Mouse (Mus musculus): ENCODE data around the gene Sgsm2. TPM values are rescaled to one million over a fixed set of nuclear protein-coding genes. Genes with fewer than 3 reads are reported as not detected.
"Not testable (repeated sequence)": the region's sequence is repeated elsewhere in the genome, so short reads cannot be mapped to it uniquely, and the experiment has no call there.

The Sgsm2 gene
- polyA plus RNA-seq, 1 experiment from 2014 or later, result 8.6 TPM

DNA sequence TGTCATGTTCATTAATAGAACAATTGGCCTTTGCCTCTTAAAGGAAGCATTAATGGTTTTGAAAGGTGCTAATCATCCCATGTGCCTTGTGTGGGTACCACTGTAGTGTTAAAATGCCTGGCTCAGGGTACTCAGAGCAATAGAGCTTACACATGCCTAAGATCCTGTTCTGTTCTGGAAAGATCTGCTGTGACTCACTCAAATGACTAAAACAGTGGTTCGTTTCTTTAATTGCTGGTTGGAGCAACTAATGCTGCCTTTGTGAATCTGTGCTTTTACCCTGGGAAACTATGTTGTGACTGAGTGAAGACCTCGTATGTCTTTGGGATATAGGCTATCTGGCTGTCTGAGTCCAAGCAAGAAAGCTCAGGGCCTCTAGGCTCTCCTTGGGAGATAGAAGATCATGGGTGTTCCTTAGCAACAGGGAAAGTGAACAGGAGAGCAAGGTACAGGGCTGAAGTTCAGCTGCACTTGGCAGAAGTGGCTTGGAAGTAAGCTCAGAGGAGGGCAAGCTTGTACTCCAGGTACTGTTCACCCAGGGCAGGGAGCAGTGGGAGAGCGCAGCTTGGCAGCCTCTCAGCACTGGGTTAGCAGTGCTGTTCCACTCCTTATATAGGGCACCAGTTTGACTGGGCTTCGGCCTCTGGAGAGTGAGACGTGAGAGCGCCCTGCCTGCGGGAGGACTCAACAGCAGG is 74.0 kb downstream of the Sgsm2 start:
- H3K4me3 ChIP-seq (ENCODE audit: low read depth, low read length), result no peak overlapping the region
- no peak for DNase-seq (ENCODE audit: low spot score)
- H3K9me3 ChIP-seq (ENCODE audit: control insufficient read depth, low read length), result no peaks in the 10 kb centered on the region
- 78% methylated on average over 7 of the region's 7 CpGs for WGBS
- no peak overlapping the region for H3K9ac ChIP-seq (ENCODE audit: low read length)
- no peaks in the 10 kb centered on the region for H3K4me1 ChIP-seq (replicated peaks; ENCODE audit: control insufficient read depth, insufficient read depth, low read length)
- H3K27me3 ChIP-seq (ENCODE audit: control insufficient read depth, insufficient read depth, low read length), result no peaks in the 10 kb centered on the region
- no peaks in the 10 kb centered on the region for H3K36me3 ChIP-seq (ENCODE audit: control insufficient read depth, insufficient read depth, low read length)
- H3K27ac ChIP-seq (ENCODE audit: low read depth, low read length), result no peak overlapping the region
- no peak overlapping the region for H3K4me2 ChIP-seq (ENCODE audit: low read depth, low read length, severe bottlenecking)
- no peak for ATAC-seq (replicated peaks; ENCODE audit: low FRiP score)

DNA sequence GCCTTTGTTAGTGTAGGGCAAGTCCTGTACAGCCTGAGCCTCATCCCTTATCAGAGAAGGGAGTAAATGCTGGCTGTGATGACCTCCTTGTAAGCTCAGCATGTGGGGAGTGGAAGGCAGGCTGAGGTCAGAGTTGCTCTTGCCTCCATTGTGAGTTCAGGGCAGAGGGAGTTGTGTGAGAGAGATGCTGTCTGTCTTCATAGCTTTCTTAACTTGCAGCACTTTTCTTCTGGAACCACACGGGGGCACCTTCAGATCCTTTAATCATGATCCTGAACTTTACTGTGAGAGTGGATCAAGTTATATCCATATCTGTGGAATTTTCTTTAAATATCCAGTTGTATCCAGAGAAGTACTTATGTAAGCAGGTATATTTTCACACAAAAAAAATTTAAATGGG is 75.4 kb downstream of the Sgsm2 start:
- Histone ChIP-seq H3K9ac (ENCODE audit: low read length) (no peak overlapping the region), H3K27ac (ENCODE audit: low read depth, low read length) (no peak overlapping the region), H3K4me2 (ENCODE audit: low read depth, low read length, severe bottlenecking) (no peak overlapping the region), H3K27me3 (ENCODE audit: control insufficient read depth, insufficient read depth, low read length) (no peaks in the 10 kb centered on the region), H3K9me3 (ENCODE audit: control insufficient read depth, low read length) (no peaks in the 10 kb centered on the region), H3K36me3 (ENCODE audit: control insufficient read depth, insufficient read depth, low read length) (no peaks in the 10 kb centered on the region; the same call in 1 of the 2 replicates), H3K4me1 (replicated peaks; ENCODE audit: control insufficient read depth, insufficient read depth, low read length) (no peaks in the 10 kb centered on the region), H3K4me3 (ENCODE audit: low read depth, low read length) (no peak overlapping the region)
- 30% methylated on average over 1 of the region's 1 CpGs for WGBS
- no peak for ATAC-seq (replicated peaks; ENCODE audit: low FRiP score)
- DNase-seq (ENCODE audit: low spot score), result no peak

DNA sequence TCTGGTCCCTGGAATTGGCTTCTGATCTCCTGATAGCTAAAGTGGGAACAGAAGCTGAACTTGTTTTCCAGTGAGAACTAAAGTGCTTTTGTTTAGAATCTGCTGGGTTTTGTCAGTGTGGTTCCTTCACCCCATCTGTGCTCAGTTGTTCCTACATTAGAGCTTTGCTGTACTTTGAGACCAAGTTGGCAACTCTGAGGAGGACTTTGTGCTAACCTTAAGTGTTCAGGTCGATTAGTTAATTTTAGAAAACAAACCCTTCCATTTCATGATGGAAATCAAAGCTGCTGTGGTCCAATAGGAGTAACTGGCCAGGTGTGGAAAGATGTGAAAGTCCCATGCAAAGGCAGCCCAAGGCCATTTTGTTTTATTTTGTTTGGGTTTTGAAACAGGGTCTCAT is 75.9 kb downstream of the Sgsm2 start:
- Histone ChIP-seq H3K4me1 (replicated peaks; ENCODE audit: control insufficient read depth, insufficient read depth, low read length) (no peaks in the 10 kb centered on the region), H3K36me3 (ENCODE audit: control insufficient read depth, insufficient read depth, low read length) (no peaks in the 10 kb centered on the region; the same call in 1 of the 2 replicates), H3K27me3 (ENCODE audit: control insufficient read depth, insufficient read depth, low read length) (no peaks in the 10 kb centered on the region), H3K9me3 (ENCODE audit: control insufficient read depth, low read length) (no peaks in the 10 kb centered on the region), H3K4me2 (ENCODE audit: low read depth, low read length, severe bottlenecking) (no peak overlapping the region), H3K9ac (ENCODE audit: low read length) (no peak overlapping the region), H3K4me3 (ENCODE audit: low read depth, low read length) (no peak overlapping the region), H3K27ac (ENCODE audit: low read depth, low read length) (no peak overlapping the region)
- DNase-seq (ENCODE audit: low spot score) (no peak), ATAC-seq (replicated peaks; ENCODE audit: low FRiP score) (no peak)
- WGBS, result 65% methylated on average over 1 of the region's 1 CpGs

DNA sequence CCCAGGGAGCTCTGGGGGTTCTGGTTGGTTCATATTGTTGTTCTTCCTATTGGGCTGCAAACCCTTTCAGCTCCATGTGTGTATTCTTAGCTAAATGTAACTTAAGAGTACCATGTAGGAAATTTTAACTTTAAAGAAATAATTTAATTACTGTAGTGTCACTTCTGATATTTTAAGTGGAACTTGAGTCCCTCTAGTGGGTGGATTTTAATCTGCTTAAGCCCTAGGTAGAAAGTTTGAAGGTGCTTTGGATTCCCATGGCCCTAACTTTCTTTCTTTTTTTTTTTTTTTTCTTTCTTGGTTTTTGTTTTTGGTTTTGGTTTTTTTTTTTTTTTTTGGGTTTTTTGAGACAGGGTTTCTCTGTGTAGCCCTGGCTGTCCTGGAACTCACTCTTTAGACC is 81.1 kb downstream of the Sgsm2 start:
- Histone ChIP-seq H3K4me1 (replicated peaks; ENCODE audit: control insufficient read depth, insufficient read depth, low read length) (no peaks in the 10 kb centered on the region), H3K4me2 (ENCODE audit: low read depth, low read length, severe bottlenecking) (no peak overlapping the region), H3K9me3 (ENCODE audit: control insufficient read depth, low read length) (no peaks in the 10 kb centered on the region), H3K27me3 (ENCODE audit: control insufficient read depth, insufficient read depth, low read length) (no peaks in the 10 kb centered on the region), H3K4me3 (ENCODE audit: low read depth, low read length) (no peak overlapping the region), H3K36me3 (ENCODE audit: control insufficient read depth, insufficient read depth, low read length) (no peaks in the 10 kb centered on the region; the same call in 1 of the 2 replicates), H3K9ac (ENCODE audit: low read length) (no peak overlapping the region), H3K27ac (ENCODE audit: low read depth, low read length) (no peak overlapping the region)
- no peak for DNase-seq (ENCODE audit: low spot score)
- no peak for ATAC-seq (replicated peaks; ENCODE audit: low FRiP score)

DNA sequence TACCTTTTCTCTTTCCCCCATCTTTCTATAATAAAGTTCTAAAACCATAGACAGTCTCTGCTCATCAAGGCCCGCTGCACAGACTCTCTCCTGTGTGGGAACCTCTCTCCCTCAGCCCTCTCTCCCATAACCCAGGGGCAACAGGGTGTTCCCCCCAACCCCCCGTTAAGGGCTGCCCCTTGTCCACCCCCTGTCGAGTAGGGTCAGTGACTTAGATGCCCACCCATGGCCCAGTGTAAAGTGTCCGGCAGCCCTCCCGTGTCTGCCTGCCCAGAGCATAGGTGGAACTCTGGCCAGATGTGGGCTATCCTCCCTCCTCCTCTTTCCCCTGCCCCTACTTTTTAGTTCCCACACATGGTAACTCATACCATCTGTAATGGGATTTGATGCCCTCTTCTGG is 85.3 kb downstream of the Sgsm2 start:
- no peaks in the 10 kb centered on the region for H3K27me3 ChIP-seq (ENCODE audit: control insufficient read depth, insufficient read depth, low read length)
- H3K36me3 ChIP-seq (ENCODE audit: control insufficient read depth, insufficient read depth, low read length), result peaks cover 4% of the 10 kb centered on the region; the same call in 1 of the 2 replicates
- DNase-seq (ENCODE audit: low spot score) (no peak), ATAC-seq (replicated peaks; ENCODE audit: low FRiP score) (no peak)
- no peak overlapping the region for H3K9ac ChIP-seq (ENCODE audit: low read length)
- H3K9me3 ChIP-seq (ENCODE audit: control insufficient read depth, low read length), result no peaks in the 10 kb centered on the region
- no peaks in the 10 kb centered on the region for H3K4me1 ChIP-seq (replicated peaks; ENCODE audit: control insufficient read depth, insufficient read depth, low read length)
- no peak overlapping the region for H3K27ac ChIP-seq (ENCODE audit: low read depth, low read length)
- WGBS, result 95% methylated on average over 5 of the region's 5 CpGs
- no peak overlapping the region for H3K4me3 ChIP-seq (ENCODE audit: low read depth, low read length)
- no peak overlapping the region for H3K4me2 ChIP-seq (ENCODE audit: low read depth, low read length, severe bottlenecking)

DNA sequence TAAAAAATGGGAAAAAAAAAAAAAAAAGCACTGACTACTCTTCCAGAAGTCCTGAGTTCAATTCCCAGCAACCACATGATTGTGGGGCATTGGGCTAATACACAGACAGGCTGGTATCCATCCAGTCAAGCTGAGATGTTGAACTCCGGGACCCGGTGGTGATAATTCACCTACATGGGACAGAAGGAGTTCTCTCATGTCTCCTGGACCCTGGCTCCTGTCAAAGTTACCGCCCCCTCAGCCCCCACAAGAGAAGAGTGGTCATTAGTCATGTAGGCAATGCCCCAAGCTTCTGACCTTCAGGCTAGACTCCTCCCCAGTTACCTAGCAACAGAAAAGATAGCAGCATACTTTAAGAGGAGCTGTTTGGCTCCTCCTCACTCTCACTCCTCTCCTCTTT is 85.8 kb downstream of the Sgsm2 start:
- not testable (repeated sequence) for H3K4me3 ChIP-seq (ENCODE audit: low read depth, low read length); H3K36me3 ChIP-seq (ENCODE audit: control insufficient read depth, insufficient read depth, low read length); H3K9me3 ChIP-seq (ENCODE audit: control insufficient read depth, low read length); H3K4me1 ChIP-seq (replicated peaks; ENCODE audit: control insufficient read depth, insufficient read depth, low read length); ATAC-seq (replicated peaks; ENCODE audit: low FRiP score); H3K9ac ChIP-seq (ENCODE audit: low read length); H3K4me2 ChIP-seq (ENCODE audit: low read depth, low read length, severe bottlenecking); H3K27ac ChIP-seq (ENCODE audit: low read depth, low read length); DNase-seq (ENCODE audit: low spot score); H3K27me3 ChIP-seq (ENCODE audit: control insufficient read depth, insufficient read depth, low read length)
- WGBS, result 93% methylated on average over 3 of the region's 3 CpGs

DNA sequence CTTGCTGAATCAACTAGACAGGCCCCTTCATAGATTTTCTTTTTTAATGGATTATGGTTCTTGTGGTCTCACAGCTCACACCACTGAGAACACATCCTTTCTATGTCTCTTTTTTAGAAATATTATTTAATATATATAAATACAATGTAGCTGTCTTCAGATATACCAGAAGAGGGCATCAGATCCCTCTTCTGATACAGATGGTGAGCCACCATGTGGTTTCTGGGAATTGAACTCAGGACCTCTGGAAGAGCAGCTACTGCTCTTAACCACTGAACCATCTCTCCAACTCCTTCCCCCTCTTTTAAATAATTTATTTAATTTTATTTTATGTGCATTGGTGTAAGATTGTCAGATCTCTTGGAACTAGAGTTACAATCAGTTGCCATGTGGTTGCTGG is 86.7 kb downstream of the Sgsm2 start:
- no peaks in the 10 kb centered on the region for H3K27me3 ChIP-seq (ENCODE audit: control insufficient read depth, insufficient read depth, low read length)
- no peak overlapping the region for H3K4me3 ChIP-seq (ENCODE audit: low read depth, low read length)
- H3K4me1 ChIP-seq (replicated peaks; ENCODE audit: control insufficient read depth, insufficient read depth, low read length), result no peaks in the 10 kb centered on the region
- no peaks in the 10 kb centered on the region for H3K9me3 ChIP-seq (ENCODE audit: control insufficient read depth, low read length)
- ATAC-seq (replicated peaks; ENCODE audit: low FRiP score) (no peak), DNase-seq (ENCODE audit: low spot score) (no peak)
- peaks cover 4% of the 10 kb centered on the region; the same call in 1 of the 2 replicates for H3K36me3 ChIP-seq (ENCODE audit: control insufficient read depth, insufficient read depth, low read length)
- H3K27ac ChIP-seq (ENCODE audit: low read depth, low read length), result no peak overlapping the region
- H3K4me2 ChIP-seq (ENCODE audit: low read depth, low read length, severe bottlenecking), result no peak overlapping the region
- no peak overlapping the region for H3K9ac ChIP-seq (ENCODE audit: low read length)

DNA sequence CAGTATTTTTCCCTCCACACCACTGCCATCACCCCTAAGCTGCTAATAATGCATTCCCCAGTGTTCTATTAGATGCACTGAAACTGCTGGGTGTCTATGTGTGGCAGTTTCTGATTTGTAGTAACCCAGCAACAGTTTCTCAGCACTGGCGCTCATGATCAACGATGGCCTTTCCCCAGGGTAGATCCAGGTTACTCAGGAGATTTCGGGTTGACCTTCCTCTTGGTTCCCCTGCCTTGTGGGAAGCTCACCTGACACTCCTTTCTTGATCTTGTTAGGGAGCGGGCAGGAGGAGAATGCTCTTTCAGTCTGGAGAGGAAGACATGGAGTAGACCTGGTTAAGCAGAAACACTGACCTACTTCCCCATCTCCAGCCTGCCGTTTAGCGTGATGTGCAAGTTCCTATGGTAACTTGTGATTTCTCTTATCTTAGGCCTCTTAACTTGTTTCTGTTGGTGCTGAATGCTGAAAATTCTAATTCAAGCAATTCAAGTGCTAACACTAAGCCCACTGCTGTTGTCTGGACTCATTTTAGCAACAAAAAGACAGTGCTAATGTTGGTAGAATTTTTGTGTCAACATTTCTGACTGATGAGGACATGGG is 88.5 kb downstream of the Sgsm2 start:
- H3K4me2 ChIP-seq (ENCODE audit: low read depth, low read length, severe bottlenecking), result no peak overlapping the region
- H3K27ac ChIP-seq (ENCODE audit: low read depth, low read length), result no peak overlapping the region
- no peaks in the 10 kb centered on the region for H3K27me3 ChIP-seq (ENCODE audit: control insufficient read depth, insufficient read depth, low read length)
- no peak for ATAC-seq (replicated peaks; ENCODE audit: low FRiP score)
- no peak overlapping the region for H3K4me3 ChIP-seq (ENCODE audit: low read depth, low read length)
- no peaks in the 10 kb centered on the region for H3K4me1 ChIP-seq (replicated peaks; ENCODE audit: control insufficient read depth, insufficient read depth, low read length)
- no peak for DNase-seq (ENCODE audit: low spot score)
- H3K9ac ChIP-seq (ENCODE audit: low read length), result no peak overlapping the region
- H3K9me3 ChIP-seq (ENCODE audit: control insufficient read depth, low read length), result no peaks in the 10 kb centered on the region
- 94% methylated on average over 6 of the region's 6 CpGs for WGBS
- peaks cover 4% of the 10 kb centered on the region; the same call in 1 of the 2 replicates for H3K36me3 ChIP-seq (ENCODE audit: control insufficient read depth, insufficient read depth, low read length)
